Mouse (Mus musculus) kidney, adult 2 months (tissue): ENCODE results near the gene Khnyn.

ENCODE experiments used
- CTCF ChIP-seq: fragments of 200-500 bp; conservative IDR thresholded peaks from 2 replicates; pipeline ENCODE4 v1.5.1; 2011; ENCODE audit warnings: low read depth, mild to moderate bottlenecking, control low read depth, low read length, moderate library complexity, mixed read lengths; ENCODE audit not compliant: insufficient read depth, insufficient read length
- POLR2A ChIP-seq: fragments of 200-500 bp; IDR thresholded peaks from one replicate; pipeline ENCODE4 v1.6.1; 2011; ENCODE audit warnings: low read depth, low read length, control low read depth

DNA sequence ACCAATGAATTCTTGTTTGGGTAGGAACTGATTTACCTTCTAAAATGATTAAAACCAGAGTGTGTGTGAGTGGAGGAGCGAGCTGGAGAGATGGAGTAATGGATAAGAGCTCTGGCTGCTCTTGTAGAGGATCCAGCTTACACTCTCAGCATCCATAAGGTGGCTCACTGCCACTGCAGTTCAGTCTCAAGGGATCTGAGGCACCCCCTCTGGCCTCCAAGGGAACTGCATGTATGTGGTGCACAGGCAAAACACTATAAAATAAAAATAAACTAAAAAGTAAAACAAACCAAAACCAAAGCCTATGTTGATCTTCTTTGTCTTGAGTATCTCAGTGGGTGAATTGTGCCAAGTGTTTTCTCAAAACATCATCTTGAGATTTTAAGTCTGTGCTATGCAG, 5.1 kb upstream of the Khnyn start:
- peak; percentile 94 for TF ChIP-seq CTCF
- TF ChIP-seq POLR2A: no peak
